Mouse (Mus musculus) hindlimb bud, embryonic 11.5 days (tissue): ENCODE results near the gene Rsrp1.
"Not testable (repeated sequence)": the region's sequence is repeated elsewhere in the genome, so short reads cannot be mapped to it uniquely, and the experiment has no call there.

Experiments used
- DNase-seq: peaks from one replicate; pipeline ENCODE4 v3.0.0-alpha.2; 2012; ENCODE audit warnings: low read depth, low spot score; ENCODE audit errors: extremely low spot score

Gene Rsrp1

DNA sequence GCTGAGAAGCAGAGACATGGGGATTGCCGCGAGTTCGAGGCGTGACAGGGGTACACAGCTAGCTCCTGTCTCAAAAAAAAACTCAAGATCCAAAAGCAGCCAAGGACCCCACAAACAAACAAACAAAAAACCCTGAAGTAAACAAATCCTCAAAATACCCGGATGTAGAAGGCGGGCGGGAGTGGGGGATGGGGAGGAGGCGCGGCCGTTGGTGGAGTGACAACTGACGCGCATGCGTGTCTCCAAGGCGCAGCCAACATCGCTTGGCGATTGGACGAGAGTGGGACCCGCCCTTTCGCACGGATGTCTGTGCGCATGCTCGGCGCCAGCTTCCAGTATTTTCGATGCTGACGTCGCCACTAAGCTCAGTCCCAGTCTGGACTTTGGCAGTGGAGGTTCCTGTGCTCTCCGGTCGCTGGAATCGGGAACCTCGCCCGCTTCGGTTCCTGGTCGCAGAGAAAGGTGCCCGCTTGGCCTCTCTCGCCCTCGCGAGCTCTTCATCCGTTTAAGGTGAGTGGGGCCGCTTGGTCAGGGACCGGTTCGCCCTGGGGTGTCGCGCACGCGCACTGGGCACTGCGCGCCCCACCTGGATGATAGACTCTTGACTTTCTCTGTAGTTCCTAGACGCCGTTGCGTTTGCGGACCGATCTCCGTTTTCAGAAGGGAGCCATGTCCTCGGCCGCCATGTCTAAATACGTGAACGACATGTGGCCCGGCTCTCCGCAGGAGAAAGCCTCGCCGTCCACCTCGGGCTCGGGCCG lies at the start of gene Rsrp1:
Gene Rsrp1 (plus strand): TSS at position 335 of the 761 bp plus-strand sequence.
- peak; percentile 96 for DNase-seq

DNA sequence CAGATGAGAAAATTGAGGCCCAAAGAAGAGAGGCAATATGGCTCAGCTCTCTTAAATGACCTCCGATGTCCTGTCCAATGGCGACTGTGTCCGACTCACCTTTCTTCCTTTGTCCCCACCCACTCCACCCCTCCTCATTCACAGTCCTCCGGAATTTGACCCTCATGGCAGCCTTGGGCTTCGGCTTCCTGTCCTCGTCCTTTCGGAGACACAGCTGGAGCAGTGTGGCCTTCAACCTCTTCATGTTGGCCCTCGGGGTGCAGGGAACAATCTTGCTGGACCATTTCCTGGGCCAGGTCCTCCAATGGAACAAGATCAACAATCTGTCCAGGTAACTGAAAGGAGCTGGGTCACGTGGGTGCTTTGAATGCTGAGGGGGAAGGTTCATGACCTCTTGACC lies 47.2 kb upstream of the Rsrp1 start:
- no peak for DNase-seq

DNA sequence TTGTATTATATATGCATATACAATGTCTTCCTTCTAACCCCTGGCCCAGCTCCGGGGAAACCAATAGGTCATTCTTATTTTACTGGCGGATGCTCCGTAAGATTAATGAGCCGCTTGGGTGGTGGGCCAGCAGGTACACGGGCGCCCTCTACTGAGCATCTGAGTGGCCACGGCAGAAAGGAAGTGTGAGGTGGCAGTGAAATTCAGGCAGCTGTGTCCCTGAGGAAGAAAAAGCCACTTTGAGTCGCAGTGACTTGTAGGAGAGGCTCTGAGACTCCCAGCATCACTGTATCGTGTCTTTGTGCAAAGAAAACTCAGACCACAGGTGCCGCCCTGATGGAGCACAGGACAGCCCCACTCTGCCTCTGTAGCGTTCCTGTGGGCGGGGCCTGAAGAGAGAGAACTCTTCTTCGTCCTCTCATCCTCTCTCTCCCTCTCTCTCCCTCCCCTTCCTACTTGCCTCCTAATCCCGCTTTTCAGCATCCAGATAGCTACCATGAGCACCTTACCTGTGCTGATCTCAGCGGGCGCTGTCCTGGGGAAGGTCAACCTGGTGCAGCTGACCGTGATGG lies 43.9 kb upstream of the Rsrp1 start:
- no peak for DNase-seq

DNA sequence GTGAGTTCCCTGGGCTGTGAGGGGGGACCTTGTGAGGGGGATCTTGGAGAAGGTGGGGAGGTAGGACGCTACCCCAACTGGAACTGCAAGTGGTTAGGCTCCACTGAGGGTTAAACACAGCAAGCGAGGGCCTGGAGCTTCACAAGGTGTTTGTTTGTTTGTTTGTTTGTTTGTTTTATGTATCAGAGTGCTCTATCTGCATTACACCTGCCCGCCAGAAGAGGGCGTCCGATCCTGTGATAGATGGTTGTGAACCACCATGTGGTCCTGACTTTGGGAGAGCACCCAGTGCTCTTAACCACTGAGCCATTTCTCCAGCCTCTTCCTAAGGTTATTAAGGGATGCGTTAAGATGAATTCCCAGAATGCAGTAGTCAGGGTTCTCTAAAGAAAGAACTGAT lies 43.4 kb upstream of the Rsrp1 start:
- no peak for DNase-seq

DNA sequence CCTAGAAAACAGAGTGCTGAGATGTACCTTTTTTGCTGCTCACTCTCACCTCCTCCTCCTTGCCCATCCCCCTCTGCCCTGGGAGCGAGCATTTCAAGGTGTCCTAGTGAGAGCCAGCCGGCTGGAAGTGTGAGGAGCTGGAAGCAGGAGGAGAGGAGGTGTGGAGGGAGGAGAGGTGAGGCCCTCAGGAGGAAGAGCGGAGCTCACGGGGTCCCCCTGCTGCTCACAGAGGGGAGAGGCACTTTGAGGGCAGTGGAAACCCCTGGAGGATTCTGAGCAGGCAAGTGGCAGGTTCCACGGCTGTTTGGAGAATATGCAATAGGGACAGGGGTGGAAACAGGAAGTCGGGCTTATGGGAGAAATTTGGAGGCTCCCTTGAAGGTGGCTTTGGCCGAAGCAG lies 40.1 kb upstream of the Rsrp1 start:
- no peak for DNase-seq

DNA sequence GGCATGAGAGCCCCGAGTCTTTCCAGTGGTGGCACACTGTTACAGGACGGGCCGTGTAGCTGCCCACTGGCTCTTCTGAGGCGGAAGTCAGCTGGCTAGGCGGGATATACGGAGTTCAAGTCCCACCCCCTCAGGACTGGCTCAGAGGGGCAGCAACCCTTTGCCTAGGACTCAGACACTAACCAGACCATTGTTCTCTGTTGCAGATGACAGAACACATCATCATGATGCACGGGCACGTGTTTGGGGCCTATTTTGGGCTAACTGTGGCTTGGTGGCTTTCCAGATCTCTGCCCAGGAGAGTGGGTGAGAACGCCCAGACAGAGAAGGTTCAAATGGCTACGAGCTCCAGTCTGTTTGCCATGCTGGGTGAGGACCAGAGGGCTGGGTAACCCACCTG lies 39.6 kb upstream of the Rsrp1 start:
- no peak for DNase-seq

DNA sequence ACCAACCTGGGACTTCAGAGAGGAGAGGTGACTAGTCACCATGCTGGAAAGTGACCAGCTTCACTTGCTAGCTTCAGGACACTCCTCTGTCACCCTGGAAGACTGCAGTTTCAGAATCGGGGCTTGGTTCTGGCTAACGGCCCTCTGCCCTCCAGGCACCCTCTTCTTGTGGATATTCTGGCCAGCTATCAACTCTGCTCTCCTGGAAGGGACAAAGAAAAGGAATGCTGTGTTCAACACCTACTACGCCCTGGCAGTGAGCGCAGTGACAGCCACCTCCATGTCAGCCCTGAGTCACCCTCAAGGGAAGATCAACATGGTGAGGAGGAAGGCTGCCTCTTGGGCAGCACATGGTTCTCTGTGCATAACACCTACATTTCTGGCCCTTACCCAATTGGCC lies 39.0 kb upstream of the Rsrp1 start:
- DNase-seq = no peak

DNA sequence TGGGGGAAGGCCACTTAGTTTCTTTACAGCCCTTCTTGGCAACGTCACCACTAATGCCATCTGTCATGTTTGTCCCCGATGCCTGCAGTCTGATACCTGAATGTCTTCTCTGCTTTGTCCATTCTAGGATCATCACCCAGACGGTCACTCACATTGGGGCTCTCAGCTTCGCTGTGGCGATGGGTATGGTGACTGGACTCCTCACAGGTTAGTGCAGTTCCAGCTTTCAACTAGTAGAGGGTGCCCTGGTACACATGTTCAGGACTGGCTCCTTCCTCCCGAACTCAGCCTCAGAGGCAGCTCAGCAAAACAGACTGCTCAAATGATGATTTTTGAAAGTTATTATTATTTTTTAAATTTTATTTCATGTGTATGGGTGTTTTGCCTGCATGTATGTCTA lies 31.3 kb upstream of the Rsrp1 start:
- DNase-seq = no peak

DNA sequence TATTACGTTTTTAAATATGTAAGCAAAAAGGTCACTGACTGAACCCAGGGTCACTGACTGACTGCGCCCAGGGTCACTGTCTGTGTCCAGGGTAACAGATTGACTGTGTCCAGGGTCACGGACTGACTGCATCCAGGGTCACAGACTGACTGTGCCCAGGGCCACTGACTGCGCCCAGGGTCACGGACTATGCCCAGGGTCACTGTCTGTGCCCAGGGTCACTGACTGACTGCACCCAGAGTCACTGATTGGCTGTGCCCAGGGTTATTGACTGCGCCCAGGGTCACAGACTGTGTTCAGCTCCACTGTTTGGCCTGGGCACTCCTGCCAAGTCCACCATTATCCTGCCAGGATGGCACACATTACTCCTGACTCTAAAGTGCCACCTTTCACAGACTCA lies 26.1 kb upstream of the Rsrp1 start:
- no peak for DNase-seq

DNA sequence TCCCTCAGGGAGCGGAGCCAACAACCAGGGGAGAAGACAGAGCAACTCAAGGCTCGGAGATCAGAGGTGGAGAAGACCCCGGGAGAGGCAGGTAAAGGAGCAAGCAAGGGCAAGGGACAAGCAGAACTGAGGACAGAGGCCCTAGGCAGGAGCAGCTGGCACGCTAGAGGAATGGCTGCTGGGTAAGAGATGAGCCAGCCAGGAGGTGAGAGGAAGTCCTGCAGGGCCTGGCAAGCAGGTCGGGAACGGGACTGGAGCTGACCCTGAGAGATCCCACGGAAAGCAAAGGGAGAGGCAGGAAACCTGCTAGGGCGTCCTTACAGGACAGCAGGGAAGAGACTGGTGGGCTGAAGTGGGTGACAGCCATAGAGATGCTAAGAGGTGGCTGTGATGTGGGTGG lies 22.3 kb upstream of the Rsrp1 start:
- no peak for DNase-seq

DNA sequence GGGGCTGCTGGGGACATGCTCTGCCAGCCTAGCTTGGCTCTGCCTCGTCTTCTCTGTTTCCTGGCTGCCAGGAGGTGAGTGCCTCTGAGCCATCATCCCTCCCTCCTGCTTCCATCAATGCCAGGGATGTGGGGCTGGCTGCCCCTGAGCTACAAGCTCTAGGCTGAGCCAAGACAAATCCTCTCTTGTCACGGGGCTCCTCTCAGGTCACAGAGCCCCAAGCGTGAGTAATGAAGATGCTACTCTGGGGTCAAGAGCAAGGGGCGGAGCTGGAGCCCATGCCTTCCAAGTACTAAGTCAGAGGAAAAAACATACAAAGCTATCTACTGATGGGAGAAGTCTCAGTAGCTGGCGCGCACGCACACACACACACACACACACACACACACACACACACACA lies 20.3 kb upstream of the Rsrp1 start:
- DNase-seq = no peak

DNA sequence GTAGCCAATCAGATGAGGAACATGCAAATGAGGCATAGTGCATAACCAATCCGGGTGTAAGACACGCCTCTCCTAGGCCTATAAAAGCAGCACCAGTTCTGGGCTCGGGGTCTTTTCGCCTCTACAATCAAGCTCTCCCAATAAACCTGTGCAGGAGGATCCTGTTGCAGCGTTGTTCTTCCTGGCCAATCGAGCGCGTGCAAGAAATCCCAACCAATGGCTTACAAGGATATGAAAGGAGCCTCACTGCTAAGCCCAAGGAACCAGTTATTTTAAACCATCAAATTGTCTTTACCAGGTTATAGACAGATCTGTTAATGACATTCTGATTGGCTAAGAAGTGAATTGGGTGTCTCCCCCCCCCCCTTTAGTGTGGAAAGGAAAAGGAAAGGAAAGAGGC lies 12.0 kb upstream of the Rsrp1 start:
- not testable (repeated sequence) for DNase-seq

DNA sequence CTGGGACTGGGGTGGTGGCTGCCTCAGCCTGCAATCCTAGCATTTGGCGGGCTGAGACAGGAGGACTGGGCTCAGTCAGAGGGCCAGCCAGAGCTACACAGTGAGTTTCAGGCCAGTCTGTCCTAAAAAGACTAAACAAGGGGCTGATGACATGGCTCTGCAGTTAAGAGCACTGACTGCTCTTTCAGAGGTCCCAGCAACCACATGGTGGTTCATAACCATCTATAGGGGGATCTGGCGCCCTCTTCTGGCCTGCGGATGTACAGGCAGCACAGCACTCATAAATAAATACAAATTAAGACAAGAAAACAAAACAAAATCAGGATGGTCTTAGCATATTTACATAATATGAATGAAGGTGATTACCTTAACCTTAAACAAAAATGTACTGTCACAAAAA lies 10.0 kb upstream of the Rsrp1 start:
- no peak for DNase-seq

DNA sequence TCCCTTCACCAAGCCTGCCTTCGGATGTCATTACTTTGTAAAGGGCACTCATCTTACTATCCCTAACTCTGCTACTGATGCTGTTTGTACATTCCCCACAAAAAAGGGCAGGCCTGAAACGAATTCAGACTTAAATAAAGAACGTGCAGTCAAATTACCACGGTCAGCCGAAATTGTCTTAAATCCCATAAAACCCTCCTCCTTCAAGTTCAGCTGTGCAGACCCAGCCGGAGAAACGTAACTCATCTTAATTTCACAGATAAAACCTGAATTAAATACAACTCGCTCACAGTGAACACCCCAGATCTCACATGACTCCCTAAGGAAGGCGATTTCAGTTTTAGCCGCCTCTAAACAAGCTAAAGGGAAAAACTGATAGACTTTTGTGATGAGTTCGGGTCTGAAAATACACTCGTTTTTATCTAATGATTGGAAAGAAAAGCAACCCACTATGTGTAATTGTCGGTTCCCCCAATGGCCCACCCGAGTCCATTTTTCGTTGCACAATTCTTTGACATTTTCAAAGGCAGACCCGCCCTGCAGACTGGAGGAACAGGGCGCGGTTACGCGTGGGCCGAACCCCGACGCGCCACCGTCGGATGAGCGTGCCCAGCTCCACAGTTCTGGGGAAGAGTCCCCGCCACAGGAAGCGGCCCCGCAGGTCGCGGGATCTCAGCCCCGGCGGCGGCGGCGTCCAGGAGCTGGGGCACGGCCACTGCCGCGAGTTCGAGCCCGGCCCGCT lies 9.1 kb upstream of the Rsrp1 start:
- no peak for DNase-seq

DNA sequence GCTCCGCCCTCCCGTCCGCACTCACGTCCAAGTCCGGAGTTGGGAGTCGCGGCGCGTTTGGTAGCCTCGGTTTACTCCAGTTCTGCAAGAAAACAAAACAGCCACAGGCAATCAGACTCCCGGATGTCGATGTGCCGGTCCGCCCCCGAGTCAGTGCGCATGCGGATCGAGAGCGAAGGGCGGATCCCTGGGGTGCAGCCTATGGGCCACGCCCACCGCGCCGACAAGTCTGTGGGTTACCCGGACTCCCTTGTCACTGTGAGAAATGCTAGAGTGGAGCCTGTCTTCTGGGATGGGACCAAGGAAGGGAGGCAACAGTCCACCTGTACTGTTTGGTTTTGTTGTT lies 8.6 kb upstream of the Rsrp1 start, which contains the start of gene Tmem50a:
Gene Tmem50a (minus strand): TSS at position 161 of the 346 bp plus-strand sequence.
- DNase-seq = no peak

DNA sequence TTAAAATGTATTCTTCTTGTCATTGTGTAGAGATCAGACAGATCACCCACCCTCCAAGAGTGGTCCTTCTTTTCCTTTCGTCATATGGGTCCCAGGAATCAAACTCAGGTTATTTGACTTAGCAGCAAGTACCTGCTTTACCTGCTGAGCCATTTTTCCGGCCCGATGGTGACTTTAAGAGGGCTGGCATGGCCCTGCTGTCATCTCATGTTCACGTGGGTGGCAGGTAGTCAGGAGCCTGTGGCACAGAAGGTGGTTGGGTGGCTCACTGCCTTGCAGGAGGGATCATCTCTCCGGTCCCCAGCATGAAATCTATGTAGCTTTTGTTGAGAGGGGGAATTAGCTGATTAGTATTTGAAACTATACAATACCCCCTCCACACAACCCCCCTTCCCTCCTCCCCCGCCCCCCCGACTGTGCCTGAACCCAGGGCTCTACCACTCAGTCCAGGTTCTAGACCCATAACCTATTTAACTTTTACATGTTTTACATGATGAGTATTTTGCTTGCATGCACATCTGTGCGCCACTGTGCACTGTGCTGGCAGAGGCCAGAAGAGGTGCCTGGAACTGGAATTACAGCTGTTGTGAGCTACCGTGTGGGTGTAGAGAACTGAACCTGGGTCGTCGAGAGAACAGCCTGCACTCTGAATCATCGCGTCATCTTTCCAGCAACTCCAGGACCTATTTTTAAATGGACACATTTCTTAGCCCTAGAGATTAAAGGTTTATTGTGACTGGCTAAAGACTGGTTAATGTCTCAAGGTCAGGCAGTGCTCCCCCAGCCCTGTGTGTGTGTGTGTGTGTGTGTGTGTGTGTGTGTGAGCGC lies 8.0 kb upstream of the Rsrp1 start:
- no peak for DNase-seq

DNA sequence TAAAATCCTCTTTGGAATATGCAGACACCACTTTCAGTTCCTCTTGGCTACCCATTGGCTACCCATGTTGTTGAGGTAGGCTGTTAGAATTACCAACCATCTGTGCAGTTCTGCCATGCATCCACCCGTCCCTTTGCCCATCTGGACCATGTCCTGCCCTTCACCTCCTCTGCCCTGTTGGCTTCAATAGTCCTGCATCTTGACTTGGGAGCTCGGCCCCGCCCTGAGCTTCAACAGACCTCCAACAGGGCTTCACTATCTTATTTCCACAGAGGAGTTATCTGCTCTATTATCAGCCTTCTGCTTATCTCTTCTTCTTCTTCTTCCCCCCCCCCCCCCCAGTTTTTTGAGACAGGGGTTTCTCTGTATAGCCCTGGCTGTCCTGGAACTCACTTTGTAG lies 6.2 kb upstream of the Rsrp1 start:
- DNase-seq = no peak

DNA sequence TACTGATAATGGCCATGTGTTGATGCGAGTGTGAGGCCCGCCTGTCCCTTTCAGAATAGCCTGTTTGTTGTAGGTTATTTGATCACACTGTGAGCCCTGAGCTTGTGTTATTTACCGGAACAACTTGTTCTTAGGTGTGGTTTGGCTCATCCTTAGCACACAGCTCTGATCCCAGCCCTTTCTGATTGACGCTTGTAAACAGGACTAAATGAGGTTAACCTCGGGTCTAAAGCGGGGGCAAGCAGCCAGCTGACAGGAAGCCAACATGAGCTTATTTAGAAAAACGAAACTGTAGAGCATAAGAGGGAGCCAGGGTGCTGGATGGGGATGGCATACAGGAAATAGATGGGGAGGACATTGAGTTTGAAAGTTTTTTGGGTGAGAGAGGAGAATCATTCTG lies 5.0 kb upstream of the Rsrp1 start:
- DNase-seq = no peak

DNA sequence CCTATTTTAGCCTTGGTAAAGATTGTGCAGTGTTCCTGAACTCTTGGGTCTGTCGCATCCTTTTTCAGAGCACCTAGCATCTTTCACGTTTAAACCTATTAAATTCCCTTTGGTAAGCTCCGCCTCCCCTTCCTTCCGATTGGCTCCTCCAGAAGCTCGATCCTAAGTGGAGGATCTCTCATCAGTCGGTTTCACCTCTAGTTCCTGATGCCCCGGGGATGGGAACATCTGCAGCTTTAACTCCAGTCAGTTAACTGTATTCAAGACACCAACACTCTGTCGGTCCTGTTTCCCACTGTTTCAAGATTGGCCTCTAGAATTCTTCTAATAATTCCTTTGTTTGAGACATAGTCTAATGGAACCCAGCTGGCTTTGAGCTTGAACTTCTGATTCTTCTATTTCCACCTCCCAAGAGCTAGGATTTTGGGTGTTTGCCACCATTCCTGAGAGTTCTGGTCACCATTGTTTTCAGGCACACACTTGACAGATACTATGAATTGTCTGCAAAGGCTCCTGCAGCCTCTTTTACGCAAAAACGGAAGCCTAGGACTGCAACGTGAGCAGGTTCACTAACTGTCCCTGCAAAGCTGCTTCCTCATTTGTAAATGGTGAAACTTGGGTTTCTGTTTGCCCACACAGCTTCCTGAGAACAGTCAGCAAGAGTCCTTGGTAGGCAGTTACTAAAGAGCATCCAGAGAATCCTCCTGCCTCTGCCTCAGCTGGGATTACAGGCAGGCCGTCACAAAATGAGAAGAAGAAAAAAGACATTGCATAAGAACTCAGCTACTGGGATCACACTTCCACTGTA lies 3.5 kb upstream of the Rsrp1 start:
- no peak for DNase-seq

DNA sequence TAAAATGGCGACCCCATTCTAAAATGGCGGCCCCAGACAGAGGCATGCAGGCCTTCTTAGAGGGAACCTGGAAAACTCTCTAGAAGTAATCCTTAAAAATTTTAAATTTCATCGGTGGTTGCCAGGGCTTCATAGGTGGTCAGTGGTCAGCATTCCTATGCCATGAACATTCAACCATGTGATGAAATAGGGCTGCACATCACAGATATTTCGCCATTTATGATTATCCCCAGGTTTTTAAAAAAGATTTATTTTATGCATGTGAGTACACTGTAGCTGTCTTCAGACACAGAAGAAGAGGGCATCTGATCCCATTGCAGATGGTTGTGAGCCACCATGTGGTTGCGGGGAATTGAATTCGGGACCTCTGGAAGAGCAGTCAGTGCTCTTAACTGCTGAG lies 2.8 kb upstream of the Rsrp1 start:
- no peak for DNase-seq

DNA sequence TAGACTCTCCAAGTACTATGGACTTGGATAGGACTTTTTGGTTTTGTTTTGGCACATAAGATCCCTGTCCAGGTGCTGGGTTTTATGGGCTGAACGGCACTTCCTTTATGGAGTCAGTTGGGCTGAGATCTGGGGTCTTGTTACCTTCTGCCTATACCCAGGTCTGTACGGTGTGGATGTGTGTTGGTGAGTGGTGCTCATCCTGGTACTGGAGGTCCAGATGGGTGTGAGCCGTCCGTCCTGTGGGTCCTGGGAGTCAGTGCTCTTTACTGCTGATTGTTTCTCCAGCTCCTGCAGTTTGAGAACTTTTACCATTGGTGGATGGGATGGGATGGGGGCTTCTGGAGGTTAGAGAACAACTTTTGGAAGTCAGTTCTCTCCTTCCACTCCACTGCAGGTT lies 1.7 kb upstream of the Rsrp1 start:
- DNase-seq = no peak
